Mouse (Mus musculus) CH12.LX (cell line): ENCODE measurements around the gene Cnksr3.

ENCODE experiments used
- BHLHE40 ChIP-seq: IDR thresholded peaks from 2 replicates; pipeline ENCODE4 v1.6.1; 2011; ENCODE audit warnings: mild to moderate bottlenecking, low read depth, low read length, improper control_type of control experiment
- CTCF ChIP-seq, 2 experiments: IDR thresholded peaks in 1 of 2; conservative IDR thresholded peaks in 1 of 2; 2 replicates each; pipeline ENCODE4 v1.5.1; 2011 to 2012; ENCODE audit warnings: low read depth in 2 of 2, low read length in 2 of 2, improper control_type of control experiment in 1 of 2, inconsistent platforms in 1 of 2, mild to moderate bottlenecking in 1 of 2, moderate library complexity in 1 of 2
- ETS1 ChIP-seq: conservative IDR thresholded peaks from 2 replicates; pipeline ENCODE4 v1.6.1; 2012; ENCODE audit warnings: low read depth, mild to moderate bottlenecking, inconsistent platforms, low read length, improper control_type of control experiment, moderate library complexity
- HCFC1 ChIP-seq: IDR thresholded peaks from 2 replicates; pipeline ENCODE4 v1.6.1; 2012; ENCODE audit warnings: low read depth, mild to moderate bottlenecking, inconsistent platforms, low read length, improper control_type of control experiment
- MXI1 ChIP-seq: IDR thresholded peaks from 2 replicates; pipeline ENCODE4 v1.6.1; 2011; ENCODE audit warnings: mild to moderate bottlenecking, low read depth, low read length, improper control_type of control experiment
- POLR2A ChIP-seq: IDR thresholded peaks from 2 replicates; pipeline ENCODE4 v1.6.1; 2011; ENCODE audit warnings: low read depth, mild to moderate bottlenecking, improper control_type of control experiment, low read length
- UBTF ChIP-seq: IDR thresholded peaks from 2 replicates; pipeline ENCODE4 v1.6.1; 2012; ENCODE audit warnings: low read depth, mild to moderate bottlenecking, inconsistent platforms, low read length, improper control_type of control experiment, moderate library complexity
- USF2 ChIP-seq: conservative IDR thresholded peaks from 2 replicates; pipeline ENCODE4 v1.6.1; 2011; ENCODE audit warnings: low read depth, low read length, improper control_type of control experiment

DNA sequence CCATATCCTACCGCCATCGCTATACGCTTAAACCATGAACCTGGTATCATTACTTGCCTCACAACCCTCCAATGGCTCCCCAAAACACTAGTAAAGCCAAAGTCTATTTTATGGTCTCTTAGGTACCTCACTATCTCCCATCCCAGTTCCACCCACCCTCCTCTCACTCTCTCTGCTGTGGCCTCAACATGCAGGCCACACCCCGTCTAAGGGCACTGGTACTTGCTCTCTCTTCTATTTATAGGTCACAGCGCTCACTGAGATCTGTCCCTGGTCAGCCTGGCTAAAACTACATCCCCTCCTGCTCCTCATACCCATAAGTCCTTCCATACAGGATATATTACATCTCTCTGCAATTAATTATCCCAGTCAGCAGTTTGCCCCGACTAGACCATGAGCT, 16.1 kb downstream of the Cnksr3 start:
- TF ChIP-seq CTCF (conservative IDR thresholded peaks at IDR 0.05 in 1 of 2, IDR thresholded peaks at IDR 0.05 in 1 of 2; ENCODE audit: low read depth in 2 of 2, low read length in 2 of 2): no peak
- TF ChIP-seq BHLHE40: no peak
- TF ChIP-seq ETS1: no peak
- no peak for TF ChIP-seq POLR2A
- no peak for TF ChIP-seq UBTF
- no peak for TF ChIP-seq USF2
- TF ChIP-seq MXI1: no peak
- TF ChIP-seq HCFC1: no peak
